Mouse (Mus musculus): ENCODE results near the gene Ndufaf2.

Ndufaf2 gene

DNA sequence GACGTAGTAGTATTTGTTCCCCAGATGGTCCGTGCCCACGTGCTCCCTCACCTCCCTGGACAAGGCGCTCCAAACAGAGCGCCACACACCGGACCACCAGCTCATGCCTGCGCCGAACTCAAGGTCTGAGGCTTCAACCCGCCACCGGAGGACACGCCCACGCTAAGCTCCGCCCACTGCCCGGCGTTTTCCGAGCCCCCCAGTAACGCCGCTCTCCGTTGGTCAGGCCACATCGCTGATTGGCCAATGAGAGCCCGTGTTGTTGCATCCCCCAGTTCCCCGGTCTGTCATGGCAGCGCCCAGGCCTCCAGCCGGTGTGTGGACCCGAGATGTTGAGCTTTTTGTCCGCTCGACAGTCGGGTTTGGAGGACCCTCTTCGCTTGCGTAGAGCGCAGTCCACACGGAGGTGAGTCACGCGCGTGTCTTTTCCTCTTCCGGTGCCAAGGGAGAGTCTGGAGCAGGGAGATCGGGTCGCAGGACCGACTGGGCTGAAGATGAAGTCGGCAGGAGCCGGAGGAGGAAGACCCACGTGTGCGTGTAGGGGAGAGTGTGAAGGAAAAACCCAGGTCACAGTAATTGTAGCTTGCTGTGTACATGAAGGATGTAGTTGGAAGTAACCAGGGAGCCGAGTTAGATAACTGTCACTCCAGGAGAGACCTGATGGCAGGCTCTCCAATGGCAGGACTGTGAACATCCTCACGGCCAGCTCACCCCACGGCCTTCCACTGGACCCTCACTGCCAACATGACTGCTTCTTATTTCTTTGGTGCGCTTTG lies at the start of gene Ndufaf2, which contains the start of gene Ercc8:
Gene Ndufaf2 (minus strand): TSS at position 159 of the 776 bp plus-strand sequence.
Gene Ercc8 (plus strand): TSS at position 267 of the 776 bp plus-strand sequence.
- peak; percentile 95 for DNase-seq (ENCODE audit: low read depth, low spot score)

DNA sequence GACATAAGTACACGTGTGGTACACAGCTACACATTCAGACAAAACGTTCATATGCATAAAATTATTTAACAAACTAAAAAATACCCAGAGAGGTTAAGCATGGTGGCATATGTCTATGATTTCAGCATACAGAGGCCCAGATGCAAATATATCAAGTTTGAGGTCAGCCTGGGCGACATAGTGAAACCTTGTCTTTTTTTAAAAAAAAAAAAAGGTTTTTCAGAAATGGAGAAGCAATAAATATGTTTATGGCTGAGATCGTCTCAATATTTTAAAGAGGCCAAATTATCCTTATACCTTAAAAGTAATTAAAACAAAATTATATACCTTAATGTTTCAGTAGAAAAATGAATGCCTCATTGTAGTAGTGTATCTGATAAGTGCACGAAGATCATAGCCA lies 49.7 kb upstream of the Ndufaf2 start:
- DNase-seq (ENCODE audit: low read depth, low spot score): no peak

DNA sequence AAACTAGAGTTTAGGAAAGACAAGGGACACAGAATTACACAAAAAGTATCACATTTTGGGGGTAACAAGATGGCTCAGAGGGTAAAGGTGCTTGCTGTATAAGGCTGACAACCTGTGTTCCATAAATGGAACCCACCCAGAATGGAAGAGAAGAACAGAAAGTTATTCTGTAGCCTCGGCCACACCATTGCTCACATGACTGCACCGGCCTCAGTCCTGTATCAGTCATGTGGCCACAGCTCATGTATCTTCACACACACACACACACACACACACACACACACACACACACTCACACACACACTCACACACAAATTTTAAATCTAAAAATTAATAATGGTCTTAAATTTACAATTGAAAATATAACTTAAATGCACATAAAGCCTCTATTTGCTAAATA lies 49.0 kb upstream of the Ndufaf2 start:
- no peak for DNase-seq (ENCODE audit: low read depth, low spot score)

DNA sequence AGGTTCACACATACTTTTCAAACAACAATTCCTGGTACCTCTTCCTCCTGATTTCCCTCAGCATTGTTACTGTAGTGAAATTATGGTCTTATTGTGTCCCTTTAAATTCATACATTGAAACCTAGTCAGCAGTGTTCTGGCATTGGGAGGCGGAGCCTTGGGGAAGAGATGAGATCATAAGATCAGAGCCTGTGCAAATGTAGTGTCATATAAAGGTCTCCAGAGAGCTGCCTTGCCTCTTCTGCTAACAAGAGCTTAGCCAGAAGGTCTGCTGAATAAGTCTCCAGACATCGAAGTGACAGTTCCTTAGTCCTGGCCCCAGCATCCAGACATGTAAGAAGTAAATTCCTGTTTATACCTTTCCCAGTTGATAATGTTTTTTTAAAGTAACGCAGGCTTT lies 46.4 kb upstream of the Ndufaf2 start:
- DNase-seq (ENCODE audit: low read depth, low spot score): no peak

DNA sequence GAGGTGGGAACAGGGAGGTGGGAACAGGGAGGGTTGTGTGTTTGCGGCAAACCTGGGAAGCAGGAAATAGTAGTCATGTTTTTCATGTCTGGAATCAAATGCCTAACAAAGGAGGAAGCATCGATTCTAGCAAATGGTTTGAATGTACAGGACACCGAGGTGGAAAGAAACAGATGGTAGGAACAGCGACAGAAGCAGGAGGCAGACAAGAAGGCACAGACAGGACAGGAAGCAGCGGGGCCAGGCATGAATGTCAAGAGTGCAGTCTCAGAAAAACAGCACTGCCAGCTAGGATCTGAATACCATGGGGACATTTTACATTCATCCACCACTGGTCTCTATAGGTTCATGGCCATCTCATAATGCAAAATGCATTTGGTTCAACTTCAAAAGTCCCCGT lies 37.1 kb upstream of the Ndufaf2 start:
- no peak for DNase-seq (ENCODE audit: low read depth, low spot score)

DNA sequence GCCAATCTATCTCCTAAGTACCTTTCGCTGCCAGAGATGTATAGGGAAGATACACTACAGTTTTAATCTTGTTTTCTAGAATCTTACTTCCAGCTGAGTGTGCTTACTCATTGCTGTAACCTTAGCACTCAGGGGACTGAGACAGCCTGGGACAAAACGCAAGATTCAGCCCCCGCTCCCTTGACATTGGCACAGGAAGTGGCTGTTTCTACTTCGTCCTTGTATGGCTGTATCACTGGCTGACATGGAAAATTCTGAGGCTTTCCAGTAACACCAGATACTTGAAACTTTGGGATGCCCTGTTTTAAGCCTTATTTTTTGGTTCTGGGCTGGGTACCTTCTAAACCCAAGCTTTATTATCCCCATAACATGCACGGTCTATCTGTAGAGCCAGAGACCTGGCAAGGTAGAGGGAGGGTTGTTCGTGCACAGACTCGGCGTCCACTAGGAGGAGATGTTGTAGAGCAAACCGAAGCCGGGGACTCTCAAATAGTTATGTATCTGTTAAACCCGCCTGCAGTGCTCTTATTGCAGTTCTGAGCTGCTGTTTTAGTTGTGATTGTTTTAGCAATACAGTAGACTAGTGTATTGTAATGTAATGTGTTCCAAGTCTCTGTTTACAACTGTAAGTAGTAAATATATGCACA lies 32.8 kb upstream of the Ndufaf2 start:
- peak; percentile 56 for DNase-seq (ENCODE audit: low read depth, low spot score)

DNA sequence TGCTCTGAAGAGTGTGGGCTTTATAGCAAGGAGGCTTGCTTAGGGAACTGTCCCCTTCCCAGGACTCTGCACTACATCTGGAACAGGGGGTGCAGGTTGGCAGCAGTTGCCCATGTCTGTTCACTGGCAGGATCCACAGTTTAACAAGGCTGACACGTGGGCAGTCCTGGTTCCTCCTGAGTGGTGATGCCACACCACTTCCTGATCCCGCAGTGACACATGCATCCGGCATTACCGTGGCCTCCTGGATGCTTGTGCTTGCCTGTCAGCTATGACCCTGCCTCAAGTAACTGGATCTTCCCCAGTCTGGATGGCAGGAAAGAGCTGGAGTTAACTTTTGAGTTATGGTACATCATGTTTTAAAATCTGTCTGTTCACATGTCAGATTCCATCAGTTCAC lies 29.6 kb upstream of the Ndufaf2 start:
- no peak for DNase-seq (ENCODE audit: low read depth, low spot score)

DNA sequence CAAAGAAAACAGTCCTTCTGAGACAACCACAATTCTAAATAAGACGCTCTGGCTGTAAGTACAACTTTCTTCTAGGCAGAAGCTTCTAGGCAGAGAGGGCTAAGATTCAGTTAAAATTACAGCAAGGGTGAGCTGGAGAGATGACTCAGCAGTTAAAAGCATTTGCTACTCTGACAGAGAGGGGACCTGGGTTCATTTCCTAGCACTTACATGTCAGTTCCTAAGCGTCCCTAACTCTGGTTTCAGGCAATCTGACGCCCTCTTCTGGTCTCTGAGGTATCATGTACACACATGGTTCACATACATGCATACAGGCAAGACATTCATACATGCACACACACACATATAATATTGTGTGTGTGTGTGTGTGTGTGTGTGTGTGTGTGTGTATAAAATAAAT lies 27.1 kb upstream of the Ndufaf2 start:
- no peak for DNase-seq (ENCODE audit: low read depth, low spot score)

DNA sequence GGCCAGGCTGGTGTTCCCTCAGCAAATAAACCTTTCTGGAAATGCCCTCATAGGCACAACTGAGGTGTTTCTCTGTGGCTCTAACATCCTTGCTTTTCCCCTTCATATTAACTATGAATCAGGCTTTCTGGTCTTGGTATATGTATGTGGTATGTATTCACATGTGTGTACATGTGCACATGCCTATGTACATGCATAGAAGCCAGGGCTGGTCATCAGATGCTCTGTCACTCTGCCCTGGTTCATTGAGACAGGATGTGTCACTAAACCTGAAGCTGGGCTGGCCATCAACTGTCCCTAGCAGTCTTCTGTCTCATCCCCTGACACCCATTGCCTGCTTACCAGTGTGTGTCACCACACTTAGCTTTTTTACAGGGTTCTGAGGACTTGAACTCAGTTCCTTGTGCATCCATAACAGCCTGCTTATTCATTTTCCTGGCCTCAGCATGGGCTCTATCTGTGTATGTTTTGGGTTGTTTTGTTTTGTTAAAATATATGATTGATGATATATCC lies 26.4 kb upstream of the Ndufaf2 start:
- DNase-seq (ENCODE audit: low read depth, low spot score): no peak

DNA sequence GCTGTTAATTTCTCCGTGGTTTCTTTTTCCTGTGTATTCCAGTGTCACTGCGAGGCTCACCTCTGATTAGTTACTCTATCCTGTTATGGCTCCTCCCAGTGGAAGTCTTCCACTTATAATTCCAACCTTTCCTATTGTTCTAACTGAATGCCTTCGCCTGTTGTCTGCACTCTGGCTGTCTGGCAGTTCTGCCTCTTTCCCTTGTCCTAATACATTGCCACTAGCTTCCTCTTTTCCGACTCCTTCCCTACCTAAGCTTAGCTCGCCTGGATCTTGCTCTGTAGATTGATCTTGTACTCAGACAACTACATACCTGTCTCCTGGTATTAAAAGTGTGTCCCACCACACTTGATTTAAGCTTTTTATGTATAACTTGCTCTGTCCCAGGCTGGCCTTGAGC lies 22.4 kb upstream of the Ndufaf2 start:
- no peak for DNase-seq (ENCODE audit: low read depth, low spot score)

DNA sequence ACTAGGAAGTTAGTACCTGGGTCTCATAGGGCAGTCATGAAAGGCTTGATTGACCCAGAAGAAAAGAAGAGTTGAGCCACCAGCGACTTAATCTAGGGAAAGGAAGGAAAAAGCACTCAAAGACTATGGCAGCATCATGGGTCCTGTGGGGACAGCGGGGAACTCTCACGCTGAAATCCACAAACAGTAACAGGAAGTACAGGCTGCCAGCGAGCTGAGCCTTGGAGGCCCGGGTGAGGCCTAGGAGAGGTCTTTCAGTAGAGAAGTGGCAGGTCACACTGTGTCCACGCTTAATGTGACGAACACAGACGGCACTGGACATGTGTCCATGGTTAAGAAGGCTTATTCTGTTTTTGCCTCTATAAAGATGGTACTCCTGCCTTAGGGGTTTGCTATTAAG lies 21.2 kb upstream of the Ndufaf2 start:
- no peak for DNase-seq (ENCODE audit: low read depth, low spot score)

DNA sequence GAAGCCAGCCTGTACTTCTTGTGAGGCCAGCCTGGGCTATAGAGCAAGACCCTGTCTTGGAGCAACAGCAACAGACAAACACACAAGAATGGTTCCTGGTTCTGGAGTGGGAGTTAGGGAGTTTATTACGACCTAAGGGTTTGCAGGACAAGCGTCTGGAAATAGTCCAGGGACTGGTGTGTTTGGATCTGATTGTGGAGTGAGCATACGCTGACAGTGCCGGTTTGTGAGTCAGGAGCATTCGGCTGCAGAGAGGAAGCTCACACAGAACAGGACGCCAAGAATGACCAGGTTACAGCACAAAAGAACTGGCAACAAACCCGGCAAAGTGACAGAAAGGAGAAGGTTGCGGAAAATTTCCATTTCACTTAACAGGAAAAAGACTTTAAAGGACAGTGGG lies 12.1 kb upstream of the Ndufaf2 start:
- no peak for DNase-seq (ENCODE audit: low read depth, low spot score)

DNA sequence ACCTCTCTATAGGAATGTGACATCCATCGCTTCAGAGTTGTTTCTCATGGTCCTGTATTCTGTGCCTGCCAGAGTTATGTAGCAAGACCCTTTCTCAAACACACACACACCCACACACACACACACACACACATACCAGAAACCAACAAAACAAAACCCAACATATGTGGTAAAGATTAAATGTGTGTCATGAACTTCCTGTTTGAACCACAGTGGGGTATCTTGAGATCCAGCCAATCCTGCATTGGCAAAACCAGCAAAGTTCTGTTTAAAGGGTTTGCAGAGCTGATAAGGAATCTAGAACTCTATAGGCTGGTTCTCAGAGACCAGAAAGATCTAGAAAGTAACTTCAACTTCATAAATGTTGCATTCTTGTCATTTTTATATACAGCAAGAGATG lies 11.6 kb upstream of the Ndufaf2 start:
- DNase-seq (ENCODE audit: low read depth, low spot score): no peak

DNA sequence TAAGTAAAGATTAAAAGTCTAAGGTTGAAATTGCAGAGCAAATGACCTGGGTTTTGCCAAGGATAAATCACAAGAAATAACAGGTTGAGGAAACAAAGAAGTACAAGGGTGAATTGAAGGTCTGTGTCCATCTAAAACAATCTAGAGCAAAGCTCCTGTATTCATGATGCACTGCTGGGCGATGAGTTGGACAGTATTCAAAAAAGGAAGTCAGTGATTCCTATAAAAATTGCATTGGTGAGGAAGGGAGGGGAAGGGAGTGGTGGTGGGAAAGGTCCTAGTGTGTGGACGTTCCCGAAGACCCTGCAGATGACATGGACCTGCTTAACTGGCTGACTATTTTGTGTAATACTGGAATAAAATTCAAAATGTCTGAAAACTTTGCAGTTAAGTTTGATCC lies 6.2 kb upstream of the Ndufaf2 start:
- no peak for DNase-seq (ENCODE audit: low read depth, low spot score)

DNA sequence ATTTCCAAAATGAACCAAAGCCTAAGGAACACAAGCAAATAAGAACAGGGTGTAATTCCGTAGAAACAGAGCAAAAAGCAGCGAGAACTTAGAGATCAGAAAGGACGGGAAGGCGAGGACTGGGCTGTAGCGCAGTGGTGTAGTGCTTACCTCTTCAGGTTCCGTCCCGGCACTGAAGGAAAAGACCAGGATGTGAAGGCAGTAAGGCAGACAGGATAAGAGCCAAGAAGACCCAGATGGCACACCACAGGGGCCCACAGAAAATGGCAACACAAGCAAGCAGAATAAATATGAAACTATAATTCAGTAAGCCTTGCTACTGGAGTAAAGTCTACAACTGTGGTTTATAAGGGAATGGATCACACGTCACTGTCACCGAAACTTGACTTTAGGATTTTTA lies 5.5 kb upstream of the Ndufaf2 start:
- DNase-seq (ENCODE audit: low read depth, low spot score): no peak

DNA sequence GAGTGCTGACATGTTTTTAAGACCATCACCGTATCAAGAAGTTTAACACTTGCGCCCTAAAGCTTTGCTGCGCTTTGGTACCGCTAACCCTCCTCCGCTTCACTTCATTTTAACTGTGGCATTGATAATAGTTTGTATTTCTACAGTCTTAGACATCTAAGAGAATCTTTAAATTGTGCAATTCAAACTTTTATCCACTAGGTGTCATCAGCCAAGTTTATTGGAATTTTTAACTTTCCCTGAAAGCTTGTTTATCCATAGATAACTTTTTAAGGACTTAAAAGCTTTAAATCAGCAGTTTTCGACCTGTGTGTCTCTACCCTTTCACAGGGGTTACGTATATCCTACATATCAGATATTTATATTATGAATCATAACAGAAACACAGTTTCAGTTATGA lies 1.5 kb upstream of the Ndufaf2 start:
- DNase-seq (ENCODE audit: low read depth, low spot score): peak; percentile 12

DNA sequence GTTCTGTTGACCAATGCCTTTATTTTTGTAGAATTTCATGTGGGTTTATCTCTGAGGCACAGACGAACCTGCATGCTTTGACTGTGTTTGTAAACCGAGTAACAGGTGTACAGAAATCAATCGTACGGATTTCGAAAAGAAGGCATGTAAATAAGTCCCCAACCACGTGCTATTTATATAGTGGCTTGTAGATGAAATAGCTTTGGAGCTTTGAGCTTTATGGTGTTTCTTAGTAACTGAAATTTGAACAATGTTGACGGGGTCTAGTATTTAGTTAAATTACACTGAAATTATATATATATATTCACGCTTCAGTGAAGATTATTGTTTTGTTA lies 785 bp upstream of the Ndufaf2 start:
- no peak for DNase-seq (ENCODE audit: low read depth, low spot score)

DNA sequence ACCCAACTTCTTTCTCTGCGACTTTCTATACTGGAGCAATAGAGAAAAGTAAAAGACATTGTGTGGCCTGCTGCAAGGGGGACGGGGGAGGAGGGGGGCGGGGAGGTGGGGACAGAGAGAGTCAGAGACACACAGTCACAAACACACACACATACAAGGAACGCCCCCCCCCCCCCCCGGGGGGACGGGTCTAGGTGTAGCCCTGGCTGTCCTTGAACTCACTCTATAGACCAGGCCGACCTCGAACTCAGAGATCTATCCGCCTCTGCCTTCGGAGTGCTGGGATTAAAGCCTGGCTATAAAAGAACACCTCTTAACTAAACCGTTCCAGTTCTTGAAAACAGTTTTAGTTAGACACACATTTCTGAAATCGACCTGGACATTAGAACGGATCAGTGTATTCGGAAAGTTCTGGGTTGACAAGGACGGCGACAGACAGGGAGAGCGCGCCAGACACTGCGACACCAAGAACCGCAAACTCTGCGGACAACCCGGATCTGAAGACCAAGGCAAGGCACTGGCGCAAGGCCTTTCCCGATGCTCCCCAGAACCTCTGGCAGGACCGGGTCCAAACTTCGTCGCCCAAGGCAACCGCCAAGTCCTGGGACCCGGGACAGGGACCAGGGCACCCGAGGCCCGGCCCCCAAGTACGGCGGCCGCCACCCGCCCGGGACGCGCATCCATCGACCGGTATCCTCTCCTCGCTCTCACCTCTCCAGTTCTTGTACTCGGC lies 525 bp downstream of the Ndufaf2 start:
- no peak for DNase-seq (ENCODE audit: low read depth, low spot score)

DNA sequence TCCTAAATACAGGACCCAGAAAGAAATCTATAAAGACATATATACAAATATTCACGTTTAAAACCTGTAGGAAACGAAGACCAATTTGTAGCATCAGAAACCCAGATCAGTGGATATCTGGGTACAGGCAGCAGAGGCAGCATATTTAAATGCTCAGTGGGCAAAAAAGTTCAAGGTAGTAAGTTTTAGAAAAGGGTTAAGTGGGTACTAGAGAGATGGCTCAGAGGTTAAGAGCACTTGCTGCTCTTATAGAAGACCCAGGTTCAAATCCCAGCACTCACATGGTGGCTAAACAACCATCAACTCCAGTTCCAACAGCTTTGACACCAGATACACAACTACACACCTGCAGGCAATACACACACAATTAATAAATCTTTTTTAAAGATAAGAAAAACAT lies 1.3 kb downstream of the Ndufaf2 start:
- no peak for DNase-seq (ENCODE audit: low read depth, low spot score)

DNA sequence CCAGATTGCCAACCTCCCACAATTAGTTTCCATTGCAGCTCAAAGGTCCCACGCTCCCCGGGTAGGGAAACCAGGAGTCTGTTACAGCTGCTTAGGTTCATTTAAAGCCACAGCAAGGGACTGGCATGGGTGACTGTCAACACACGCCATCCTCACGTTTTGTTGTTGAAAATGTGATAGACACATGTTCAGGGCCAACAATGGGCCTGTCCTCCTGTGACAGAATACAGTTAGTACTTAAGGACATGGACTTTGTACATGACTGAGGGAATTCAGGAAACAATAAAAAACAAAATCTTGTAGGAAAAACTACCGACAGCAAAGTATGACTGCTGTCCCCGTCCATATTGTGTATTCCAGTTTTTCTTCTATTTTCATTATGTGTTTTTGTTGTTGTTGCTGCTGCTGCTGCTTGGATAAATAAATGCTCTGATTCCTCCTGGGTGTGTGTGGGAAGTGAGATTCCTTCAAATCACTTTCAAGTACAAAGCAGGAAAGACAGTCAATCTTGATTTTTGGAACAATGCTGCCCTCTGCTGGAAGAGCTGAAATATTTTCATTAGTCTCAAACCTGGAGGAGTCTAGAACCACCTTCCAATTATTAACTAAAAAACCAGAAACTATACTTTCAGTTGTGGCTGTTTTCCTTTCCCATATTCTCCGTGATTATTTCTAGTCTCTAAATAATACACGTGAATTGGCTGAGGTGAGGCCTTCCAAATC lies 5.6 kb downstream of the Ndufaf2 start:
- DNase-seq (ENCODE audit: low read depth, low spot score): peak; percentile 75

DNA sequence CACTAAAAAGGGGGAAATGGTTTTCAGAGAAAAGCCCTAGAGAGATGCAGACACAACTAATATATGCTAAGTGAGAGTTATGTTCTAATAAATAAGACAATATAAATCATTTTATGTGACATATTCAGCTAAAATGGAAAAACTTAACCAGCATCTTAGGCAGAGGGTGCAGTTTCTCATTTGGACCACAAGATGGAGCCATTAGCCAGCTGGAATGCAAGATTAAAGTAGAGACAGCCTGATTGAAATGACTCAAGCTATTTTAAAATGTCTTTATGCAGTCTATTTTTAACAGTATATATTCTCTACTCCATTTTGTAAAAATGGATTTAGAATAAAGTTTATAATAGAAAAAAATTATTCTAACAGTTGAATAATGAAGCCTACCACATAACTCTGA lies 6.6 kb downstream of the Ndufaf2 start:
- DNase-seq (ENCODE audit: low read depth, low spot score): peak; percentile 36

DNA sequence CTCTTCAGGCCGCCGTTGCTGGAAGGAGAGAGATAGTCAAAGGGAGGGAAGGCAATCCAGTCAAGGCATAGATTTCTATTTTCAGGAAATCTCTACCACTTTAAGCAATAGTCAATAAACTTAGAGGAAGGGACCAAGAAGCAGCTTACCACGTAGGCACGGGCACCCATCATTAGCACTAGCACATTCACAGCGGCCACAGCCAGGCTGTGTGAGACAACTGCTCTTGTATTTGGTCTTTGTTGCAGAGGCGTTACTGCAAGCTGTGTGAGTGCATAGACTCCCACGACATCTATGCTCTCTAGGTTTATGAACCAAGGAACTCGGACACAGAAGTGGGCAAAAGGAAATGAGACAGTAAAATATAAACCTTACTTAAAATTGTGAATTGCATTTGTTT lies 14.3 kb downstream of the Ndufaf2 start:
- DNase-seq (ENCODE audit: low read depth, low spot score): no peak
